Mouse (Mus musculus): ENCODE results near the gene Gh. TPM values are rescaled to one million over a fixed set of nuclear protein-coding genes. Genes with fewer than 3 reads are reported as not detected.

The Gh gene
- polyA plus RNA-seq, 1 experiment, result not detected

DNA sequence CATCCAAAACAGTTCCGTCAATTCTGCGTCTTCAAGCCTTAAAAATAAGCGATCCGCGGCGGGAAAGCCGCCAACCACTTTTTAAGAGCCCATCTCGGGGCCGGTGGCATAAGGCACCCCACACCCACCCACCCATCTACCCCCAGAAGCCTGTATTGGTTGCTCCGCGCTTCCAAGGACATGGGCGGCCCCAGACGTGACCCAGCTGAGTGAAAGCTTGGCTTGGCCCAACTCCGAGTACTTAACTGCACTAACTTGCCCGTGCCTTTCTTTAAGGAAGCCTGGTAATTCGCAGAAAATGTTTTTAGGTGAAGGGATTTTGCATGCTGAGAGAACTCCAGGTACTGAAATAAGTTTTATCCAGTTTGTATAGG, 28.4 kb downstream of the Gh start:
- no peak for TF ChIP-seq CTCF (IDR thresholded peaks at IDR 0.05; ENCODE audit: low read depth, low read length)
- no peak for TF ChIP-seq POLR2A (IDR thresholded peaks at IDR 0.05; ENCODE audit: borderline replicate concordance, low read depth, low read length)
- peak overlapping the region; percentile 78 for H3K27ac ChIP-seq (ENCODE audit: insufficient read depth, low read depth, low read length)
- H3K4me3 ChIP-seq (ENCODE audit: insufficient read depth, low read length), result peak overlapping the region; percentile 74
- peaks cover 33% of the 10 kb centered on the region for H3K4me1 ChIP-seq (ENCODE audit: control insufficient read depth, insufficient read depth, low read length)

GRCm38 (mm10) chr11:106272644-106273310, 28.9 kb downstream of the Gh start, which contains the start of gene Smarcd2:
TSS of gene Smarcd2 (minus strand) at chr11:106272972.
- peaks cover 36% of the 10 kb centered on the region for H3K4me1 ChIP-seq (ENCODE audit: control insufficient read depth, insufficient read depth, low read length)
- TF ChIP-seq CTCF (IDR thresholded peaks at IDR 0.05; ENCODE audit: low read depth, low read length) (no peak), POLR2A (IDR thresholded peaks at IDR 0.05; ENCODE audit: borderline replicate concordance, low read depth, low read length) (0 out of 2 replicates have a peak, but pooled peaks have one; percentile 46)
- peak within 1 kb of the TSS; percentile 78 for H3K27ac ChIP-seq (ENCODE audit: insufficient read depth, low read depth, low read length)

DNA sequence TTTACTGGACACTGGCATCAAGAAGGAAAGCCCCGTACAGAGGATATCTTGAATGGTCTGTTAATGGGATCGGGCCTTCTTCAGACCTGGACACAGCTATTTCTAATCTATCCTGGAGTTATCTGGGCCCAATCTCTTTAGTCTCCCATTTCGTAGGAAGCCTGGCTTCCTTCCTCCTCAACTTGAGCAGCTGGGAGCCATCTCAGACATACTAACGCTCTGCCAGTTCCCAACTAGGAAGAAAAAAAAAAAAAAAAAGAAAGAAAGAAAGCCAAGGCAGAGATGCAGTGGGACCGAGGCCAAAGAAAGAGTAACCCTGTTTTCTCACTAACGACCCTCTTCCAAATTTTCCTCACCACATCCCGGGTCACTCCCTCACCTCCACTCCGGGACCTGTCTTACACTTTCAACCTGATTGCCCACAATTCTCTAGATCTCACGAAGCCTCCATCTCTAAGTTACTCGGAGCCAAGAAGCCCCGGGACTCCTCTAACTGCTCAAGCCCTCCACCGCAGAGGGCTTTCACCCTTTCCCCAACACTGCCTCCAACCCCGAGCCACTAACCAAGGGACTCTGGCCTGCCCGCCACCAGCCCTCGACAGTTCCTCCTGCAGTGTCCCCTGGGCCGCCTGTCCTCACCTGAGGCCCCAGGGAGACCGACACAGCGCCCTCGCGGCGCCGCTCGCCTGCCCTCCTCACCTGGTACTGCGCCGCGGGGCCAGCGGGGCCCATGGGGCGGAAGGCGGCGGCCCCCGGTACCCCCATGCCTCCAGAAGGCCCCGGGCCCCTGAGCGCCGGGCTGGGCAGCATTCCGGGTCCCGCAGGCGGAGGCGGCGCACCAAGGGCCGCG, 29.6 kb downstream of the Gh start:
- peaks cover 36% of the 10 kb centered on the region for H3K4me1 ChIP-seq (ENCODE audit: control insufficient read depth, insufficient read depth, low read length)
- TF ChIP-seq CTCF (IDR thresholded peaks at IDR 0.05; ENCODE audit: low read depth, low read length) (no peak), POLR2A (IDR thresholded peaks at IDR 0.05; ENCODE audit: borderline replicate concordance, low read depth, low read length) (no peak)
- H3K27ac ChIP-seq (ENCODE audit: insufficient read depth, low read depth, low read length), result peak overlapping the region; percentile 76
- H3K4me3 ChIP-seq (ENCODE audit: insufficient read depth, low read length), result peak overlapping the region; percentile 74

More at GRCm38 (mm10) chr11:106272644-106273310, 28.9 kb downstream of the Gh start, which contains the start of gene Smarcd2:
- peak within 1 kb of the TSS; percentile 74 for H3K4me3 ChIP-seq (ENCODE audit: insufficient read depth, low read length)

DNA sequence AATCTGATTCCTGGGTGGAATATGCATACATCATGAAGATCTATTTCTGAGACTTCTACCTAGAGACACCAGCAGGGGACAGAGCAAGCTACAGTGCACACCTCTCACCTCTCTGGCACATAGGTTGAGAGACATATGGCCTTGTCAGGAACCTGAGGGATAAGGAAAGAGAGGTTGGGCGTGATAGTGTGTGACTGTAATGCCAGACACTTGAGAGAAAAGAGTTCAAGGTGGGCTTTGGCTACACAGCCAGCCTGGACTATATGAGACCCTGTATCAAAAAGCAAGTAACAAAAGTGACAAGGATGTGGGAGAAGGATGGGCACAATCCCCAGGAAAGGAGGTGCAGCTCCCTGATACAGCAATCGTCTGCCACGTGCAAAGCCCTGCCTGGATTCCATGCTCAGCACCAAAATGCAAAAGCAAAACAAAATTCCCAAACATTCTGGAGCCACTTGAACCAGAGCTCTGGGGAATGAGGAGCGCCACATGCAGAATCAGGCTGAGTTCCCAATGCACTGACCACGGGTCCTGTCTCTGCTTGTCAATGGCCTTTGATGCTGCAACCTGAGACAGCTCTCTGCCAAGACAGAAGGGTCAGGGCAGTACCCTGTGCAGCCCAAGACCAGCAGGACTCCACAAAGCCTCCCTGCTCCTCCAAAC, 30.4 kb downstream of the Gh start:
- H3K4me1 ChIP-seq (ENCODE audit: control insufficient read depth, insufficient read depth, low read length), result peaks cover 36% of the 10 kb centered on the region
- peak overlapping the region; percentile 74 for H3K4me3 ChIP-seq (ENCODE audit: insufficient read depth, low read length)
- TF ChIP-seq CTCF (IDR thresholded peaks at IDR 0.05; ENCODE audit: low read depth, low read length), result no peak
- no peak for TF ChIP-seq POLR2A (IDR thresholded peaks at IDR 0.05; ENCODE audit: borderline replicate concordance, low read depth, low read length)
- 0 out of 2 replicates have a peak overlapping the region, but pooled peaks have one; percentile 76 for H3K27ac ChIP-seq (ENCODE audit: insufficient read depth, low read depth, low read length)

DNA sequence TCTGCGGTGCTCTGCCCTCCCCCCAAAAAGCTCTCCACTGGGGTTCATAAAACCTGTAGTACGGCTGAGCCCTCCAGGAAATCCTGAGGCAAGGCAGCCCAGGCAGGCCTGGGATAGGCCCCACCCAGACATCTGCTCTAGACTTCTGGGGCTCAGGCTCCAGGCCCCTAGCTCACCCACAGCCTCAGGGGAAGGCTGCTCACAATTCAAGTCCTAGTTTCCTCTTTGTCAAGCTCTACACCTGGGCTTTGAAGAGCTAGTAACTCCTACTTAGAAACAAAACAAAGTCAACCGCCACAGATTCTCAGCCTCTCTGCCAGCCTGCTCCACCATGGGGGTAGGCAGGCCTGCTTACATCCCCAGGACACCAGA, 32.6 kb downstream of the Gh start:
- H3K4me3 ChIP-seq (ENCODE audit: insufficient read depth, low read length), result no peak overlapping the region
- TF ChIP-seq CTCF (IDR thresholded peaks at IDR 0.05; ENCODE audit: low read depth, low read length) (no peak), POLR2A (IDR thresholded peaks at IDR 0.05; ENCODE audit: borderline replicate concordance, low read depth, low read length) (no peak)
- peaks cover 36% of the 10 kb centered on the region for H3K4me1 ChIP-seq (ENCODE audit: control insufficient read depth, insufficient read depth, low read length)
- H3K27ac ChIP-seq (ENCODE audit: insufficient read depth, low read depth, low read length), result no peak overlapping the region

- Histone ChIP-seq H3K4me1 (ENCODE audit: control insufficient read depth, insufficient read depth, low read length) (peaks cover 34% of the 10 kb centered on the region), H3K27ac (ENCODE audit: insufficient read depth, low read depth, low read length) (no peak overlapping the region), H3K4me3 (ENCODE audit: insufficient read depth, low read length) (no peak overlapping the region)
- TF ChIP-seq POLR2A (IDR thresholded peaks at IDR 0.05; ENCODE audit: borderline replicate concordance, low read depth, low read length) (no peak), CTCF (IDR thresholded peaks at IDR 0.05; ENCODE audit: low read depth, low read length) (no peak)
Measured at GRCm38 (mm10) chr11:106268326-106269059, 33.2 kb downstream of the Gh start.

DNA sequence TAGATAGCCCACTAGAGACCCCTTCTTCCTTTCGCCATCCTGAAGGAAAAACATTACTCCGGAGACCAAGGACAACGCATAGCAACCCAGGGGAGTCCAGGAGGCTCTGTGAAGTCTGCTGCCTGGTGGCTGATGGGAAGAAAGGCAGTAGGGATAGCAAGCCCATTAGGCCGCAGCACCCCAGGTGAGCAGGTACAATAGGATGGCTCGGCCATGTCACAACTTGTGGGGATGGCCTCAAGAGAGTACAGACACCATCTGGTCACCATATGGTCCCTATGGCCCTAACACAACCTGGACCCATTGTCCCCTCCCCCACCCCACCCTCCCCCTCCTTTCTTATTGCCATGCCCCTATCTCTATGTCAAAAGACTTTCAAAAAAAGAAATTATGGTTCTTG, 33.8 kb downstream of the Gh start:
- no peak overlapping the region for H3K4me3 ChIP-seq (ENCODE audit: insufficient read depth, low read length)
- peaks cover 34% of the 10 kb centered on the region for H3K4me1 ChIP-seq (ENCODE audit: control insufficient read depth, insufficient read depth, low read length)
- TF ChIP-seq POLR2A (IDR thresholded peaks at IDR 0.05; ENCODE audit: borderline replicate concordance, low read depth, low read length) (no peak), CTCF (IDR thresholded peaks at IDR 0.05; ENCODE audit: low read depth, low read length) (no peak)
- no peak overlapping the region for H3K27ac ChIP-seq (ENCODE audit: insufficient read depth, low read depth, low read length)

GRCm38 (mm10) chr11:106267311-106267852, 34.3 kb downstream of the Gh start:
- Histone ChIP-seq H3K4me3 (ENCODE audit: insufficient read depth, low read length) (no peak overlapping the region), H3K4me1 (ENCODE audit: control insufficient read depth, insufficient read depth, low read length) (peaks cover 34% of the 10 kb centered on the region), H3K27ac (ENCODE audit: insufficient read depth, low read depth, low read length) (no peak overlapping the region)
- TF ChIP-seq CTCF (IDR thresholded peaks at IDR 0.05; ENCODE audit: low read depth, low read length) (no peak), POLR2A (IDR thresholded peaks at IDR 0.05; ENCODE audit: borderline replicate concordance, low read depth, low read length) (no peak)

- Histone ChIP-seq H3K4me1 (ENCODE audit: control insufficient read depth, insufficient read depth, low read length) (peaks cover 34% of the 10 kb centered on the region), H3K4me3 (ENCODE audit: insufficient read depth, low read length) (no peak overlapping the region), H3K27ac (ENCODE audit: insufficient read depth, low read depth, low read length) (no peak overlapping the region)
- no peak for TF ChIP-seq CTCF (IDR thresholded peaks at IDR 0.05; ENCODE audit: low read depth, low read length)
- no peak for TF ChIP-seq POLR2A (IDR thresholded peaks at IDR 0.05; ENCODE audit: borderline replicate concordance, low read depth, low read length)
Measured at GRCm38 (mm10) chr11:106266431-106266830, 35.2 kb downstream of the Gh start.

All from bone marrow macrophage, adult 2 months (primary cell).